Mouse (Mus musculus): ENCODE data around the gene Rnf126. TPM values are rescaled to one million over a fixed set of nuclear protein-coding genes. Genes with fewer than 3 reads are reported as not detected.

Rnf126 gene
- total RNA-seq, 2 experiments from 2014 or later, result 20.8 to 106 TPM

DNA sequence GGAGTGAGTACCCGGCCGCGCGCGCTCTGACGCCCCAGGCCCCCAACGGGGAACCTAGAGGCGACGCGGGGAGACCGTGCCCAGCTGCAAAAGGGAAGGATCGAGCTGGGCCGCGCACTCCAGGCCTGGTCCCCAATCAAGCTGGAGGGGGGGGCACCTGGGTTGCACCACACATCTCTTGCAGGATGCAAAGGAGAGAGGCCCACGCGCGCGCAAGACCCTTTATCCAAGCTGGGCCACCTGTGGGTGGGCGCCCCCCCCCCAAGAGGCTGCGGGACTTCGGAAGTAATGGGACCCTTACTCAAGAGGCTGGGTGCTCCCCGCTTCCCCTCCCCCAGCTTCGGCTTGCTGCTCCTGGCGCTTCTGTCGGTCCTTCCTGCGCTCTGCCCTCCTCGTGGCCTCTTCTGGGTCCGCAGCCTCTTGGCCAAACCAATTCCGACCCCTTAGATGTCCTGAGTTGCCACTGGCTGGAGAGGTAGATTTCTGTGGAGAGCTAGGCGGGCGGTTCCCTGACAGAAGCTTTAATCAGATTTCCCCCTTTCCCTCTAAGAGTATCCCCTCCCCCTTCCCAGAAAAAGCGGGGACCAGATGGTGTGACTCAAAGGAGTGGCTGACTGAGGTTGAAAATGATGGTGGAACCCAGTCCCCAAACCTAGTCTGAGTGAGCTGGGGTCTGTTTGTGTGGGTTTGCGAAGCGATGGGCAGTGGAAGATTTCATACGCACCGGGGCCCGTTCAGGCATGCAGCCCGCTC lies 27.2 kb upstream of the Rnf126 start:
- no peak for ATAC-seq (replicated peaks; ENCODE audit: low FRiP score, low TSS enrichment, poor library complexity, severe bottlenecking)

DNA sequence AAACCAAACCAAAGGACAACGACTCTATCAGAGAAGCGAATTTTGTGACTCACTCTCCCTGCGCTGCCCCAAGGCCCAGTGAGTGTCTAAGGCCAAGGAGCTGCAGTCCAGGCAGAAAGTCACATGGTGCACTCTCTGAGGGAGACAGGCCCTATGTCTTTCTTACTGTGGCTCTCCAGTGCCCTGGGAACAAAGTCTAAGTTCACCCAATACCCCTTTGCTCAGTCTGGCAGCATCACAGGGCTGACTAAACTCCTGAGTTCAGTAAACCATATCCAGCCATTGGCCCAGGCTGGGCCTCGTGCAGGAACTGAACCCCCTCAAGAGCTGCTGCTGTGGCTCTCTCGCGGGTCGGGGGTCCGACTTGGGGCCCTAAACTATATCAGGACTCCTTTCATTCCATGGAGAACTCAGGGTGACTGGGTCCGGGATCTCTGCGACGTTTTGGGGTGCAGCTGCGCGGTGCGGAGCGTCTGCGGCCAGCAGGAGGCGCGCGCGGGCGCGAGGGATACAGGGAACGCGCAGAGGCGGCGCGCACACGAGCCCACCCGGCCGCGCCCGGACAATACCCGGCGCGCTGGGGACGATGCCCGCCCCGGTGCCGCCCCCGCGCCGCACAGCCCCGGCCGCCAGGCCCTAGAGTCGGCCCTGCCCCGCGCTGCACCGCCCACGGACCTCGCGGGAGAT lies 26.4 kb upstream of the Rnf126 start, which contains the start of gene Palm:
Gene Palm (plus strand): TSS at position 522 of the 687 bp plus-strand sequence.
- ATAC-seq (replicated peaks; ENCODE audit: low FRiP score, low TSS enrichment, poor library complexity, severe bottlenecking), result peak; percentile 32; the same call in 1 of the 2 replicates

DNA sequence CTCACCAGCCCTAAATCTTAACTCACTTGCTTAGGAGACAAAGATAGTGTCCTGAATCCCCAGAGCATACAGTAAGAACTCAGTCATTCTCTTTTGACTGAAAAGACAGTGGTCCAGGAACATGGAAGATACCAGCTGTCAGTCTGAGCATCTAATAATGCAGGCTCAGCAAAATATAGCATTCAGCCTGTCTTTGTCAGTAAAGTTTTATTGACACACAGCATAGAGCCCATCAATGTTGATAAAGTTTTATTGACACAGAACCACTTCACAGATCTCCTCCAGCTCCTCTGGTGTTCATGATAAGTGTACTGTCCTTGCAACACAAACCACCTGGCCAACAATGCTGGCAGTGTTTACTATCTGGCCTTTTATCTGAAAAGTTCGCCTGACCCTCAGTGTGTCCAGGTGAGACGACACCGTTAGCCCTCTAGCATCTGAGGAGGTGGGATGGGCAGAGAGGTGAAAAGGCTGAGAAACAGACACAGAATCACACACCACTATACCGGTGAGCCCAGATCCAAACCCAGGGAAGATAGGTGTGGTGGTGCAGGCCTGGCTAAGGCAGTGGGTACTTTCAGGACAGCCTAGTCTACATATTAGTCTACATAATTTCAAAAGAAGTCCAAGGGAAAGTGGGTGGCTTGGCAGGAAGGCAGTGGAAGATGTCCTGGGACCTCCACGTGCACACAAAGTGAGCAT lies 25.7 kb upstream of the Rnf126 start:
- no peak for ATAC-seq (replicated peaks; ENCODE audit: low FRiP score, low TSS enrichment, poor library complexity, severe bottlenecking)

DNA sequence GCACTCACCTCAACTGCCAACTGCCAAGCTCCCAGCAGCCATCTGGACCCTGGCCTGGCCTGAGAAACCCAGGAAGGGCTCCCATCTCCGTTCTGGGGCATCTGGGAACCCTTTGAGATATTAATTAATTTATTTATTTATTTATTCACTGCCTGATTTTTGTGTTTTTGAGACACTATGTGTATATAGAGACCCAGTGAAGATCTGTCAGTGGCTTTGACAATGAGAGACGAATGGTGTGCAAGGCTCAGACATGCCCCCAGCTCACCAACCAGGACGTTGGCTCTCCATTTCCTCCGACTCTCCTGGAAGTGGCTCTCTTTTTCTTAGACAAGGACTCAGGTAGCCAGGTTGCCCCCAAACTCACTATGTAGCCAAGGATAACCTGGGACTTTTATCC lies 24.1 kb upstream of the Rnf126 start, which contains the start of gene Prss57:
Gene Prss57 (minus strand): TSS at position 101 of the 400 bp plus-strand sequence.
- ATAC-seq (replicated peaks; ENCODE audit: low FRiP score, low TSS enrichment, poor library complexity, severe bottlenecking), result no peak

DNA sequence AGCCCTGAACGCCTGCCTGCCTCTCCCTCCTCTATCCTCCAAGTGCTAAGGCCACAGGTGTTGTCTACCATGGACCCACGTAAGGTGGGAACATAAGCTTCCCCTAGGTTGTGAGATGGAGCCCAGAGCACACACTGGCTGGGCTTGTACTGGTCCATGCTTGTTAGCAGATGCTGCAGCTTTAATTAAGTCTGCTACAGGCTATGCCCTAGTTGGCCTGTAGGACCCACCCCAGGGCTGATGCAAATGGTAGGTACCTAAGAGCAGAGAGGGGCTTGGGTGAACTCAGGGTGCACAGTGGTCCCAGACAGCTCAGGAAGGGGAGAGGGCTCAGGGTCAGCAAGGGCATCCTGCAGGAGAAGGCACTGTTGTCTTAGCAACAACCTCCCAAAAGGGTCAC lies 22.8 kb upstream of the Rnf126 start:
- ATAC-seq (replicated peaks; ENCODE audit: low FRiP score, low TSS enrichment, poor library complexity, severe bottlenecking), result no peak

DNA sequence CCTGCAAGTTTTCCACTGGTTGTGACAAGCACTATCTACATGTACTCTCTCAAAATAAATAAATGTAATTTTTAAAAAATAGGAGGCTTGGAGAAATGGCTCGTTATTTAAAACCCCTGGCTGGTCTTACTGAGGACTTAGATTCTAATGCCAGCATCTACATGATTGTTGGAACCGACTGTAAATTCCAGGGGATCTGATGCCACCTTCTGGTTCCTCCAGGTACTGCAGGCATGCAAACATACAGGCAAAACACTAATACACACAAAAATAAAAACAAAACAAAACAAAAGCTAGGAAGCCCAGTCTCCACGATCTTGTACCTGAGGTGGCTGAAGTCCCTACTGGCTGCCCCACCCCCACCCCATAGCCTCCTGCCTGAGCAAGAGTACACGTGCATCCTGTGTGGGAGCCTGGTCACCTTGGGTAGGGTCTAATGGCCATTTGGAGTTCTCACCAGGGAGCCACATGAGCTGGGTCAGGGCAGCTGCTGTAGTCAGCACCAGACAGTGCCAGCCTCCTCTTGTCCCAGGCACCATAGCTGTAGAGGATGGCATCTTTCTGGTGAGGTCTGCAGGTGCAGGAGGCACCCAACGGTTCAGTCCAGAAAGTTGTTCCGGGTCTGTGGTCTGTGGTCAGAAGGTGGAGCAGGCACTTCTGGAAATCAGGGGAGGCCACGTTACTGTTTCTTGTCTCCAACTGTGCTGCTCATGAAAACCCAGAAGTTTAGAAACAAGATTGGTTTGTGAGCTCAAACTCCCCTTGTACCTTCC lies 21.8 kb upstream of the Rnf126 start:
- ATAC-seq (replicated peaks; ENCODE audit: low FRiP score, low TSS enrichment, poor library complexity, severe bottlenecking), result peak; percentile 24; the same call in 1 of the 2 replicates

DNA sequence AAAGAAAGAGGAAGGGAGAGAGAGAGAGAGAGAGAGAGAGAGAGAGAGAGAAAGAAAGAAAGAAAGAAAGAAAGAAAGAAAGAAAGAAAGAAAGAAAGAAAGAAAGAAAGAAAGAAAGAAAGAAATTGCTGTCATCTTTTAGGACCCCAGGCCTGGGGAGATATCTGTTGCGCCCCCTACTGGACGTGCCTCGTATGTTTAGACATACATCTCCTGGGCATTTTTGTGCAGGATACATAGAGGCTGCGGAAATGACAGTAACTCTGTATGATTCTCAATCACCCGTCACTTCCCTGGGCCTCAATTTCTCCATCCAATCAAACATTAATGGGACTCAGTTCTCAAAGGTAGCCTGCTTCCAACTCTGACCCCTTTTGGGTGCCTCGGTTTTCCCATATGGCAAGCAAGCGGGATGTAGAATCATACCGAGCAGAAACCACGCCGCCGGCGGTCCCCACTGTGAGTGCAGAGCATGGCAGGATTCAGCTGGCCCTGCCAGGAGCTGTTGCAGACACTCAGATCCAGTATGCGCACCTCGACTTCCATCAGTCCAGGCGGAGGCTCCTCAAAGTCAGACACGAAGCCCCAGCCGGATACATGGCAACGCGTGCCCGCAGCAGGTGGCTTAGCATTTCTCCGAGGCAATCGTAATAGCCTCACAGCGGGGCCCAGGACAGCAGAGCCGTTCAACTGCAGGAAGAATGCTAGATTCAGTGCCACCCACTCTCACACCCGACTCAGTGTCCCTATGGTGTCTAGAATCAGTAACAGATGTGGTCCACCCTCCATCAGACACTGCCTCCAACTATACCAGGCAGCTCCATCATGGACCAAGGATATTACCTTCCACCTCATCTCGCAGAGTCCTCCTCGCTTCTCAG lies 17.4 kb upstream of the Rnf126 start:
- ATAC-seq (replicated peaks; ENCODE audit: low FRiP score, low TSS enrichment, poor library complexity, severe bottlenecking), result no peak

DNA sequence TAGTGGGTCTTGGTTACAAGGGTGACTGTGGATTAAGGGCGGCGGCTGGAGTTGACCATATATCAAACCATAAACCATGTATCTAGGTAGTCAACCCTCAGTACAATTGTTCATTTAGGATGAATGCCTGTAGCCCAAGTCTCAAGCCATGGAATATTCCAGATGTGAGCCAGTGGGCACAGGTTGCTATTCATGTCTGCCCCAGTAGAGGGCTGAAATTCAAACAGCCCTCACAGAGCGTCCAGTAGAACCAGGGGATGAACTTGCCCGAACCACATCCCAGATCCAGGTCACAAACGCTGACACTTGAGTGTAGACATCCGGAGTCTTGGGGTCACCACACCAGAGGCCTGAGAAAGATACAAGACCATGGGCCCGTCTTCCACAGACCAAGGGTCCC lies 16.3 kb upstream of the Rnf126 start:
- no peak for ATAC-seq (replicated peaks; ENCODE audit: low FRiP score, low TSS enrichment, poor library complexity, severe bottlenecking)

DNA sequence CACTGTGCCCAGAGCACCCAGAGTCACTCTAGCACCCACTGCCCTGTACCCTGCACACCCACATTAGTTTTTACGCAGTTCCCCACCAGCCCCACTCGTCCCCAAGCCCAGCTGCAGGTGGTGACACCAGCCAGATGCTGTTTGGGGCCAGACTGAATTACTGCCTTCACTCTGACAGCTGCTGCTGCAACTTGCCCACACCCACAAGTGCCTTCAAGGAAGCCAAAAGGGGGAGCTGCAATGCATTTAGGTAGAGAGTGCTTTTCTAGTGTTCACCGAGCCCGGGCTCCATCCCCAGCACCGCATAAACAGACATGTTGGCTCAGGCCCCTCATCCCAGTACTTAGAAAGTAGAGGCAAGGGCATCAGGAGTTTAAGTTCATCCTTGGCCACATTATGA lies 15.2 kb upstream of the Rnf126 start:
- no peak for ATAC-seq (replicated peaks; ENCODE audit: low FRiP score, low TSS enrichment, poor library complexity, severe bottlenecking)

DNA sequence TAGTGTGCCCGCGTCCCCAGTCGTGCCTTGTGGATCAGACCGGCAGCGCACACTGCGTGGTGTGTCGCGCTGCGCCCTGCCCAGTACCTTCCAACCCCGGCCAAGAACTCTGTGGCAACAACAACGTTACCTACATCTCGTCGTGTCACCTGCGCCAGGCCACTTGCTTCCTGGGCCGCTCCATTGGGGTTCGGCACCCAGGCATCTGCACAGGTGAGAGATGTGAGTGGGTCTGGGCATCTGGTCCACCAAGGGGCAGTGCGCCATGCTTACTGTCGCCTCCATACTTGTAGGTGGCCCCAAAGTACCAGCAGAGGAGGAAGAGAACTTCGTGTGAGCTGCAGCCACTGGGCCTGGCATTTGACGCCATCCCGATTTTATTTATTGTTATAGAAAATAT lies 14.4 kb upstream of the Rnf126 start:
- no peak for ATAC-seq (replicated peaks; ENCODE audit: low FRiP score, low TSS enrichment, poor library complexity, severe bottlenecking)

DNA sequence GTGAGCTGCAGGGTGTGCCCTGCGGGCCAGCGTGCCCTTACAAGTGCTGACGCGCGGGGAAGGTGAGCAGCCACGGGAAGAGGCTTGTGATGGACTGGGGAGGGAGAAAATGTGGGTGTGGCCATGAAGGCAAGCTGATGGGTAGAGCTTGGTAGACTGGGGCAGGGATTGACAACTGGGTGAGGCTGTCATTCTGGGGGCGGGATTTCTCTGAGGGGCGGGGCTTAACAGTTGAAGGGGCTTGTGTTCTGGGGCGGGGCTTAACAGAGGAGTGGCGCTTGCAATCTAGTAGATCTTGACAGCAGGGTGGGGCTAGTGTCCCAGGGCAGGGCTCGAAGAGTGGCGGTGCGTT lies 13.9 kb upstream of the Rnf126 start:
- peak; percentile 75 for ATAC-seq (replicated peaks; ENCODE audit: low FRiP score, low TSS enrichment, poor library complexity, severe bottlenecking)

DNA sequence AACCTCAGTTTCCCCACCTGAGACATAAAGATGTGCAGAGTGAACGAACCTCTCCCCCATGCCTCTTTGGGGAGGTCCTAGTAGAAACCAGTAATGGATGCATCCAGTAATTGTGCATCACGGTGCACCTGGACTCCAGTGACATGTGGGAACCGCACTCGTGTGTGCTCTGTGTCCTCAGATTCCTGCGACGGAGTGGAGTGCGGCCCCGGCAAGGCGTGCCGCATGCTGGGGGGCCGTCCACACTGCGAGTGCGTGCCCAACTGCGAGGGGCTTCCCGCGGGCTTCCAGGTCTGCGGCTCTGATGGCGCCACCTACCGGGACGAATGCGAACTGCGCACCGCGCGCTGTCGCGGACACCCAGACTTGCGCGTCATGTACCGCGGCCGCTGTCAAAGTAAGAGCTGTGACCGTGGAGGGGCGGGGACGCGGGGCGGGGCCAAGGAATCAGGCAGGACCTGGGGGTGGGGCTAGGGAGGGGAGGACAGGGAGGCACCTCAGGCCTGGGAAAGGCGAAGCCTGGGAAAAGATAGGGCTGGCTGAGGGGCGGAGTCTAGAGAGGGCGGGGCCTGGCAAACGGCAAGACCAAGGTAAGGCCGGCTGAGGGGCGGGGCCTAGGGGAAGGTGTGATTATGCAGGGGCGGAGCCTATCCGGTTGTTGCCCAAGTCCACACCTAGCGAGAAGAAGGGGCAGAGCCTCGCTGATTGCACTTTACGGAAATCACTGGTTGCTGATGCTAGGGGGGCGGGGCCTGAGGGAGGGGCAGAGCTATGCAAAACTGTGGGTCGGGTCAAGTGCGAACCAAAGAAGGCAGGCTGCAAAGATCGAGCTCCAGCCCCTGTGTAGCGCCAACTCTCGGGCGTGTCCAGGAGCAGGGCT lies 13.3 kb upstream of the Rnf126 start:
- ATAC-seq (replicated peaks; ENCODE audit: low FRiP score, low TSS enrichment, poor library complexity, severe bottlenecking), result peak; percentile 78

DNA sequence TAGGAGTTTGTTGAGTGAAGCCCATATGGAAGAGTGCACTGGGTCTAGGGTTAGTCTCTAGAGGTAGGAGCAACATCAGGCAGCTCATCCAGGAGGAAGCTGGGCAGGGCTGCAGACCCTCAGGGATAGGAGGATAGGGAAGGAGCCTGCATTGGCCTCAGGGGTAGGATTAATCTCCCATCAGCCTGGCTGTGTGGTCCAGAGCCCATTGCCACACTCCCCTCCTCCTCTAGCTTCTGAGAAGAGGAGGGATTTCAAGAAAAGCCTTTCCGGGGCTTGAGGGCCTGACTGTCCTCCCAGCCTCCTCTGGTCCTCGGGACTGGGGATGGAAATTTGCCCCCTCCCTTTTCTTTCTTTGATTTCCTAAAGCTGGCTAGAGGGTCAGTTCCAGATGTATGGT lies 12.4 kb upstream of the Rnf126 start:
- no peak for ATAC-seq (replicated peaks; ENCODE audit: low FRiP score, low TSS enrichment, poor library complexity, severe bottlenecking)

DNA sequence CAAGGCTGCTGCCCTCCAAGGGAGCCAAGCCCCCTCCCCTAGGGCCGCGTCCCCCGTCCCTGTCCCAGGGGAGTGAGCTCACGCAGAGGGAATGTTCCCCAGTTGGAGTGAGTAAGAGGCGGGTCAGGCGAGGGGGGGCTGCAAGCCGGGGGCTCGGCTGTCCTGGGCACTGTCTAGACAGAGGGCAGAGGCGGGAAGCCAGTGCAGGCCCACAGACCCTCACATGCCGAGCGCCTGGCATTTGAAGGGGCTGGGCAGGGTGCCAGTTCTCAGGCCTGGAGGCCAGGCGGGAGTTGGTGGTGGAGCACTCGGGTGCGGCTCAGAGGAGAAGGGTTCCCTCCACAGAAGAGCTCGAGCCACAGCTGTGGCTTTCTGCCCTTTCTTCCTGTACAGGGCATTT lies 11.3 kb upstream of the Rnf126 start:
- no peak for ATAC-seq (replicated peaks; ENCODE audit: low FRiP score, low TSS enrichment, poor library complexity, severe bottlenecking)

DNA sequence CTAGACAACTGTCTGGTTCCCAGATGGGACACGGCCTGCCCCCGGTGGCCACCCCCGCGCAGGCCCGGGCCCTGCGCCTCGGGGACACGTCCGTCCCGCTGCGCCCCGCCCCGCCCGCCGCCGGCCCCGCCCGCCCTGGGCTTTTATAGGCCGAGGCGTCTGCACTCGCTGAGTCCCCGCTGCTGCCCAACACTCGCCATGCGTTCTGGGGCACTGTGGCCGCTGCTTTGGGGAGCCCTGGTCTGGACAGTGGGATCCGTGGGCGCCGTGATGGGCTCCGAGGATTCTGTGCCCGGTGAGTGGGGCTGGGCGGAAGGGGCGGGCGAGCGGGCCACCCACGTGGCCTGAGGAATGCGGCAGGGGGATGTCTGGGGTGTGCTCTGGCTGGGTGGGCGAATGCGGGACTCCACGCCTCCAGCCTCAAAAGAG lies 10.4 kb upstream of the Rnf126 start, which contains the start of gene Fstl3:
Gene Fstl3 (plus strand): TSS at position 170 of the 429 bp plus-strand sequence.
- no peak for ATAC-seq (replicated peaks; ENCODE audit: low FRiP score, low TSS enrichment, poor library complexity, severe bottlenecking)

DNA sequence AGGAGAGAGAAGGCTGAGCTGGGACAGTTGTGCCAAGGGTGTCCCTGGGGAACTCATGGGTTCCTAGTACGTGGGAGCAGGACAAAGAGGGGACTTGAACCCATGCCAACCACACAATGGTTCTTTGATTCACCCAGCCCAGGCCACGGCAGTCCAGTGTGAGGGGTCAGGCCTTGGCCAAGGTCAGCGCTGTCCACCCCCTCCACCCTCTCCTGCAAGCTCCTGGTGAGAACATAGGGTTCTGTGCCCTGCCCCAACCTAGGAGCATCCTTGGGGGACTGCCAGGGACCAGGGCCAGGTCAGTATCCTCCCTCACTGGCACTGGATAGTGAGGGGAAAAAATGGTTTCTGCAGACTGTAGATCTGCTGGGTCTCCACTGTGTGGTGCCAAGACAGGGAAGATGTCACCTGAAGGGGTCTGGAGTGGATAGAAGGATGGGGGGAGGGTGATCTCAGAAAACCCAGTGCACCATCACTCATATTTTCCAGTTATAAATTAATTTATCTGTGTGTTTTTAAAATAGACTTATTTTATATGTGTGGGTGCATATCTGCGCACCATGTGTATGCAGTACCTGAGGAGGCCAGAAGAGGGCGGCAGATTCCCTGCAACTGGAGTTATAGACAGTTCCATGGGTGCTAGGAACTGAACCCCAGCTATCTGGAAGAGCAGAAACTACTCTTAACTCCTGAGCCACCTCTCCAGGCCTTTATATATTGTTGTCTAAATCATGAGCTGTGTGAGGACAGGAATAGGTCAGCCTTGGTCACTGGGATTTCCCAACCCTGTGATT lies 7.9 kb upstream of the Rnf126 start:
- no peak for ATAC-seq (replicated peaks; ENCODE audit: low FRiP score, low TSS enrichment, poor library complexity, severe bottlenecking)

DNA sequence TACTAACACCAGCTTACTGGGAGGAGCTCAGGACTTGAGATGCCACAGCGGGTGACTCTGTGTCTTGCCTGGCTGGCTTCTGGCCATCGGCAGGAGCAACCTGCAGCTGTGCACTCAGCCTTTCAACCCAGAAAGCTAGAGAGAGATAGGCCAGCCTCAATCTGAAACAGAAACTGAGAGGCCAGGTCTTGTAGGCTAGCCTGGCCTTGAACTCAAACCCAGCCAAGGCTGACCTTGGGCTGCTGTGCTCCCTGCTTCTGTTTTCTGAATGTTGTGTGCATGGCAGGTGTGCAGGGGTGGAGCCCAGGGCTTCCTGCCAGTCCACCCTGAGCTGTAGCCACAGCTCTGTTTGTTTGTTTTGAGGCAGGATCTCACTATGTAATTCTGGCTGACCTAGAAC lies 6.5 kb upstream of the Rnf126 start:
- no peak for ATAC-seq (replicated peaks; ENCODE audit: low FRiP score, low TSS enrichment, poor library complexity, severe bottlenecking)

Measured in megakaryocyte-erythroid progenitor cell, adult 5-6 weeks (primary cell).